Mouse (Mus musculus) liver, embryonic 12.5 days (tissue): ENCODE data around the gene Mus81. TPM values are rescaled to one million over a fixed set of nuclear protein-coding genes. Genes with fewer than 3 reads are reported as not detected.
A peak's percentile ranks its signal among the peaks of the same experiment; 100 is the strongest.

Source experiments
- ATAC-seq: fragments of 200-750 bp; cut with Nextera tagmentation; 2 replicates; pipeline ENCODE4 v1.8.0; 2017; ENCODE audit warnings: moderate number of reproducible peaks, mild to moderate bottlenecking, moderate library complexity
- H3K27ac ChIP-seq: fragments of 300-500 bp; sonication (generic); 2 replicates; pipeline ENCODE4 v1.5.1; 2016; ENCODE audit warnings: mild to moderate bottlenecking
- H3K27me3 ChIP-seq: fragments of 300-500 bp; sonication (generic); replicated peaks from 2 replicates; pipeline ENCODE4 v1.6.1; 2016; ENCODE audit warnings: mild to moderate bottlenecking, moderate library complexity
- H3K36me3 ChIP-seq: fragments of 300-500 bp; sonication (generic); 2 replicates; pipeline ENCODE4 v1.6.1; 2016; ENCODE audit warnings: mild to moderate bottlenecking, moderate library complexity
- H3K4me1 ChIP-seq: fragments of 300-500 bp; sonication (generic); 2 replicates; pipeline ENCODE4 v1.6.1; 2016
- H3K4me2 ChIP-seq: fragments of 300-500 bp; sonication (generic); 2 replicates; pipeline ENCODE4 v1.6.1; 2016; ENCODE audit warnings: mild to moderate bottlenecking, moderate library complexity
- H3K4me3 ChIP-seq: fragments of 300-500 bp; sonication (generic); 2 replicates; pipeline ENCODE4 v1.5.1; 2016; ENCODE audit warnings: mild to moderate bottlenecking, moderate library complexity
- H3K9ac ChIP-seq: fragments of 300-500 bp; sonication (generic); 2 replicates; pipeline ENCODE4 v1.6.1; 2016; ENCODE audit warnings: mild to moderate bottlenecking, moderate library complexity
- H3K9me3 ChIP-seq: fragments of 300-500 bp; sonication (generic); replicated peaks from 2 replicates; pipeline ENCODE4 v1.6.1; 2016; ENCODE audit warnings: mild to moderate bottlenecking, moderate library complexity
- WGBS: fragments of 180-500 bp; shearing (Covaris S2); methylation state at CpG from one replicate; pipeline ENCODE4 v1.1.7; 2016; ENCODE audit not compliant: insufficient replicate concordance; 5-methylcytosine and 5-hydroxymethylcytosine counted together
- polyA plus RNA-seq: library from polyadenylated mRNA; unstranded; fragments of >200 nt; fragmentation: Nextera tagmentation; extraction: Ambion mirVana; gene quantifications from 2 replicates; pipeline ENCODE4 v1.2.1, GENCODE M21; 2016

Mus81 gene
- polyA plus RNA-seq, 1 experiment from 2014 or later: 22.2 TPM

- Histone ChIP-seq H3K4me3 (no peak overlapping the region), H3K27me3 (peaks cover 22% of the 10 kb centered on the region), H3K4me1 (peaks cover 39% of the 10 kb centered on the region), H3K36me3 (peaks cover 19% of the 10 kb centered on the region), H3K9ac (no peak overlapping the region), H3K27ac (no peak overlapping the region), H3K4me2 (peak overlapping the region; percentile 87), H3K9me3 (no peaks in the 10 kb centered on the region)
- 70% methylated on average over 12 of the region's 12 CpGs for WGBS
- no peak for ATAC-seq
Measured at GRCm38 (mm10) chr19:5455037-5455436, 33.2 kb downstream of the Mus81 start.

- WGBS: 55% methylated on average over 6 of the region's 6 CpGs
- ATAC-seq: no peak
Measured at GRCm38 (mm10) chr19:5451766-5452165, 36.4 kb downstream of the Mus81 start.

GRCm38 (mm10) chr19:5449673-5450072 is 38.5 kb downstream of the Mus81 start:
- Histone ChIP-seq H3K9me3 (no peaks in the 10 kb centered on the region), H3K4me1 (peaks cover 23% of the 10 kb centered on the region), H3K4me3 (no peak overlapping the region), H3K9ac (no peak overlapping the region), H3K27ac (no peak overlapping the region), H3K27me3 (peaks cover 71% of the 10 kb centered on the region), H3K4me2 (no peak overlapping the region), H3K36me3 (peaks cover 11% of the 10 kb centered on the region)
- WGBS: 59% methylated on average over 3 of the region's 3 CpGs
- no peak for ATAC-seq

More at GRCm38 (mm10) chr19:5451766-5452165, 36.4 kb downstream of the Mus81 start:
- H3K27ac ChIP-seq: no peak overlapping the region
- peaks cover 43% of the 10 kb centered on the region for H3K4me1 ChIP-seq
- peaks cover 19% of the 10 kb centered on the region for H3K36me3 ChIP-seq
- no peak overlapping the region for H3K9ac ChIP-seq
- no peaks in the 10 kb centered on the region for H3K9me3 ChIP-seq
- peaks cover 50% of the 10 kb centered on the region for H3K27me3 ChIP-seq
- H3K4me2 ChIP-seq: no peak overlapping the region
- no peak overlapping the region for H3K4me3 ChIP-seq

- 6% methylated on average over 36 of the region's 36 CpGs for WGBS
- peaks cover 23% of the 10 kb centered on the region for H3K4me1 ChIP-seq
Measured at GRCm38 (mm10) chr19:5448354-5449150, 39.6 kb downstream of the Mus81 start.

GRCm38 (mm10) chr19:5447515-5448353 is 40.5 kb downstream of the Mus81 start, which contains the start of gene Fosl1:
TSS of gene Fosl1 (plus strand) at chr19:5447547.
- Histone ChIP-seq H3K4me1 (peaks cover 23% of the 10 kb centered on the region), H3K4me2 (peak within 1 kb of the TSS; percentile 90), H3K27me3 (peaks cover 83% of the 10 kb centered on the region), H3K36me3 (no peaks in the 10 kb centered on the region), H3K9me3 (no peaks in the 10 kb centered on the region), H3K4me3 (peak within 1 kb of the TSS; percentile 59), H3K9ac (peak within 1 kb of the TSS; percentile 56), H3K27ac (no peak within 1 kb of the TSS)
- ATAC-seq: peak; percentile 53; the same call in 1 of the 2 replicates
- whole genome bisulfite sequencing: 1% methylated on average over 70 of the region's 70 CpGs

More at GRCm38 (mm10) chr19:5448354-5449150, 39.6 kb downstream of the Mus81 start:
- Histone ChIP-seq H3K9ac (peak overlapping the region; percentile 56), H3K4me3 (peak overlapping the region; percentile 59), H3K4me2 (peak overlapping the region; percentile 90), H3K27me3 (peaks cover 82% of the 10 kb centered on the region), H3K9me3 (no peaks in the 10 kb centered on the region), H3K36me3 (peaks cover under 1% of the 10 kb centered on the region; the same call in 1 of the 2 replicates), H3K27ac (no peak overlapping the region)
- peak; percentile 79 for ATAC-seq

GRCm38 (mm10) chr19:5445747-5446146 is 42.5 kb downstream of the Mus81 start:
- 75% methylated on average over 5 of the region's 5 CpGs for WGBS
- no peak for ATAC-seq
- Histone ChIP-seq H3K36me3 (no peaks in the 10 kb centered on the region), H3K27ac (no peak overlapping the region), H3K4me1 (peaks cover 23% of the 10 kb centered on the region), H3K9ac (no peak overlapping the region), H3K4me2 (no peak overlapping the region), H3K9me3 (no peaks in the 10 kb centered on the region), H3K27me3 (peaks cover 78% of the 10 kb centered on the region), H3K4me3 (no peak overlapping the region)

- H3K9me3 ChIP-seq: peaks cover 7% of the 10 kb centered on the region; the same call in 1 of the 2 replicates
- H3K4me2 ChIP-seq: no peak overlapping the region
- H3K36me3 ChIP-seq: no peaks in the 10 kb centered on the region
- WGBS: 38% methylated on average over 7 of the region's 7 CpGs
- no peak overlapping the region for H3K4me3 ChIP-seq
- ATAC-seq: no peak
- H3K9ac ChIP-seq: no peak overlapping the region
- H3K27me3 ChIP-seq: peaks cover 70% of the 10 kb centered on the region
- no peak overlapping the region for H3K27ac ChIP-seq
- peaks cover 23% of the 10 kb centered on the region for H3K4me1 ChIP-seq
Measured at GRCm38 (mm10) chr19:5444954-5445353, 43.2 kb downstream of the Mus81 start.

- Histone ChIP-seq H3K36me3 (no peaks in the 10 kb centered on the region), H3K9ac (no peak overlapping the region), H3K9me3 (peaks cover 8% of the 10 kb centered on the region; the same call in 1 of the 2 replicates), H3K27me3 (peaks cover 65% of the 10 kb centered on the region), H3K4me3 (no peak overlapping the region), H3K4me1 (peaks cover 23% of the 10 kb centered on the region), H3K4me2 (no peak overlapping the region), H3K27ac (no peak overlapping the region)
- WGBS: 51% methylated on average over 9 of the region's 9 CpGs
- ATAC-seq: no peak
Measured at GRCm38 (mm10) chr19:5444371-5444908, 43.8 kb downstream of the Mus81 start.

GRCm38 (mm10) chr19:5433951-5434350 is 54.3 kb downstream of the Mus81 start:
- Histone ChIP-seq H3K27me3 (peaks cover 16% of the 10 kb centered on the region; the same call in 1 of the 2 replicates), H3K4me2 (peak overlapping the region; percentile 72), H3K9ac (no peak overlapping the region; the same call in 1 of the 2 replicates), H3K9me3 (no peaks in the 10 kb centered on the region), H3K4me1 (peaks cover 20% of the 10 kb centered on the region), H3K4me3 (0 out of 2 replicates have a peak overlapping the region, but pooled peaks have one; percentile 40), H3K36me3 (no peaks in the 10 kb centered on the region; the same call in 1 of the 2 replicates), H3K27ac (no peak overlapping the region)
- no peak for ATAC-seq
- 46% methylated on average over 7 of the region's 7 CpGs for WGBS

GRCm38 (mm10) chr19:5432992-5433852 is 55.0 kb downstream of the Mus81 start:
- H3K9ac ChIP-seq: peak overlapping the region; percentile 57
- peaks cover 20% of the 10 kb centered on the region for H3K4me1 ChIP-seq
- peak overlapping the region; percentile 40 for H3K4me3 ChIP-seq
- 5% methylated on average over 16 of the region's 16 CpGs for WGBS
- no peaks in the 10 kb centered on the region; the same call in 1 of the 2 replicates for H3K36me3 ChIP-seq
- H3K9me3 ChIP-seq: no peaks in the 10 kb centered on the region
- peak overlapping the region; percentile 68 for H3K27ac ChIP-seq
- H3K27me3 ChIP-seq: peaks cover 16% of the 10 kb centered on the region; the same call in 1 of the 2 replicates
- peak; percentile 43 for ATAC-seq
- H3K4me2 ChIP-seq: peak overlapping the region; percentile 72
